Mouse (Mus musculus): ENCODE data around the gene Elf5.

The Elf5 gene

GRCm38 (mm10) chr2:103432695-103433275 is 21.3 kb downstream of the Elf5 start:
- in situ Hi-C loops (cut with MboI, MseI) = no loop called here

DNA sequence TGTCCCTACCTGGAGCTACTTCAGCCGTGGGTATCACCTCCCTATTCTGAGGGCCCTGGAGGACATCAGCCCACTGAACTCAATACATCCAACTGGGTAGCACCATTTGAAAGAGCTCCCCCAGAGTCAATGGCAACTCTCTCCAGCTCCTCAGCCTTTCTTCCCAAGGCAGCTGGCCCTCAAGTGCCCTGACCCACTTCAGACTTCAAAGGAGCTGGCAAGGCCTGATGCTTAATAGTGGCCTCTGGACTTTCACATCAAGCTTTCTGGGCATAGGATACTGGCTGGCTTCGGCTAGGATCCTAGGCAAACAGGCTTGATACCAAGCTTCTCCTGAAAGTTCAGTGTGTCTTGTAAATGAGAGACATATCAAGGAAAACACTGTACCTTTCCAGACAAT is 23.6 kb downstream of the Elf5 start:
- in situ Hi-C loops (cut with MboI, MseI) = no loop called here

DNA sequence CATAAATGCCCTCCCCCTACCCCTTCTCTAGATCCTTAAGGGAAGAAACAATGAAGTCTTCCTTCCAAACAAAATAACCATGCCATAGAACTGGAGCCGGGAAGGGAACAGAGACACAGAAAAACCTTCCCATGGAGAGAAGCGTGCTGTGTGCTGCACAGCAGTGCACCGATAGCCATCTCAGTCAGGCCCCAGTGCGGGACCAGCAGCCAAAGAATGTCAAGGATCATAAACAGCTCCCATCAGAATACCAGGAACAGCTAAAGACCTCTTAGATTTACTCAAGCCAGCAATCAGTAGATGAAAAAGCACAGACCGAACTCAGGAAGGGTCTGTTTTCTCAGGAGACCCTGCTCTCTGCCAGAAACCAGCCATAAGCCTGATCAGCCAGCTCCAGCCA is 25.0 kb downstream of the Elf5 start:
- in situ Hi-C loops (cut with MboI, MseI) = no loop called here

GRCm38 (mm10) chr2:103439071-103439622 is 27.7 kb downstream of the Elf5 start:
- in situ Hi-C loops (cut with MboI, MseI) = no loop called here

GRCm38 (mm10) chr2:103439710-103440109 is 28.2 kb downstream of the Elf5 start:
- in situ Hi-C loops (cut with MboI, MseI) = loop anchor here (10.0 kb wide), 1 partner anchor 555 kb away; no protein-coding TSS in a partner anchor

DNA sequence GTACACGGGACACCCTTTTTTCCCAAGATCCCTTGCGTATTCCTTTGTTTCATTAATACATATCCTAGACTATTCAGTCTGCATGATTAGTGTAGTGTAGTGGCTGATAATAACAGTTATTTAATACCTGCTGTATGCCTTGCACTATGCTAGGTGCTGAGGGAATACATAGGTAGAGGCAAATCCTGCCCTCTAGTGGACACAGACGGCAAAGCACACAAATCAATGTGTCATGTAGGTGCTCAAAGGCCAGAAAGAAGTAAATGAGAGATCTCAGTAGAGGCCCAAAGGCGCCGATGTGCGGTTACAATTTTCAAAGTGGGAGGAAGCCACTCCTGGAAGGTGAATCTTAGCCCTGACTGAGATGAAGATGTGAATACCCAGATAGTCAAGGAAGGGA is 34.3 kb downstream of the Elf5 start:
- in situ Hi-C loops (cut with MboI, MseI) = loop anchor here (10.0 kb wide), 1 partner anchor 549 kb away; no protein-coding TSS in a partner anchor

DNA sequence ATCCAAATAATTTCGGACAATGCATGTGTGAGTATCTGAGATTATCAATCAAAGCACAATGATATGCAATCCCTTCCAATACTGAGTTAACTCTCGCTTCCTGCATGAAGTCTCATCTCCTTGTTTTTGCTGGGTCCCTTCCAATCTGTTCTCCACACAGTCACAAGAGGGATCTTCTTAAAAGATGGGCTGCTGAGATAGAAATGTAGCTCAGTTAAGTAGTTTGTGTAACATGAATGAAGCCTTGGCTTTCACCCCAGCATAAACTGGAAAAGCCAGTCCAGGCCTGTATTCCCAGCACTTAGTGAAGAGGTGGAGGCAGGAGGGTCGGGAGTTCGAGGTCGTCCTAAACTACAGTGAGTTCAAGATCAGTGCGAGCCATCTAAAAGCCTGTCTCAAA is 34.8 kb downstream of the Elf5 start:
- in situ Hi-C loops (cut with MboI, MseI) = loop anchor here (10.0 kb wide), 1 partner anchor 548 kb away; no protein-coding TSS in a partner anchor

DNA sequence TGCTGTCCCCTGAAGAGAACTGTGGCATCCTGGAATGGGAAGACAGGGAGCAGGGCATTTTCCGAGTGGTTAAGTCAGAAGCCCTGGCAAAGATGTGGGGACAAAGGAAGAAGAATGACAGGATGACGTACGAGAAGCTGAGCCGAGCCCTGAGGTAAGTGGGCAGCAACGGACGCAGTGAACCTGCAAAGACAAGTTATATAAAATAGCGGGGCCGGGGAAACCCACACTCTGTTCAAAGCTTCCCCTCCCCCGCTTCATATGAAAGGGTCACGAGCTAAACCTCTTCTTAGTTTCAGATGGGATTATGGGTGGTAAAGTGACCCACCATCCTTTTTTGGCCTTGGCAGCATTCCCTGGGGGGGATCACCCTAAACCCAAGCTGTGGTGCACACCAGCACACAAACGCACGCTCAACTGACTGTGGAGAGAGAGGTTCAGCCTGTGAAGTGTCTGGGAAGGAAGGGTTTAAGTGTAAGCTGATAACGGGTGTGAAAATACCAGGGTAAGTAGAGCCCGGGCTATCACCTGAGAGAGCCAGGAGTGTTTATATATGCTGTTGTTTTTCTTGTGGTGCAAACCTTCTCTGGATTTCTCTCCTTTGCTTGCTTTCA is 37.6 kb downstream of the Elf5 start:
- in situ Hi-C loops (cut with MboI, MseI) = loop anchor here (10.0 kb wide), 1 partner anchor 546 kb away; no protein-coding TSS in a partner anchor

DNA sequence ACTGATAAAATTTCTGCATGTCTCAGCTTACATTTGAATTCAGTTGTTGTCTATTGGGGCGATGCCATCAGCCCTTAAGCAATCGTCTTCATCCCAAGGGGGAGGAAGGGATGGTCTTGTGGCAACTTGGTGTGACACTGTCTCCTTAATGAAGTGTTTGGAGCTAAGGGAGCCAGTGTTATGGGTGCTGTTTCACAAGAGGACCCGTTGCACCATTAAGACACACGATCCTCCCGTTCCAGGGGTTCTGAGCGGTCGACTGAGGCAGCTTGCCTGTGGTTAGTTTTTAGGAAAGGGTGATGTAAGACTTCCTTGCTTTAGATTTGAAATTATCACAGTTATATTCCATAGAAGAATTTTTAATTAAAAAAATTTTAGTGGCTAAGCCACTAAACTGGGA is 38.3 kb downstream of the Elf5 start:
- in situ Hi-C loops (cut with MboI, MseI) = loop anchor here (10.0 kb wide), 1 partner anchor 545 kb away; no protein-coding TSS in a partner anchor

DNA sequence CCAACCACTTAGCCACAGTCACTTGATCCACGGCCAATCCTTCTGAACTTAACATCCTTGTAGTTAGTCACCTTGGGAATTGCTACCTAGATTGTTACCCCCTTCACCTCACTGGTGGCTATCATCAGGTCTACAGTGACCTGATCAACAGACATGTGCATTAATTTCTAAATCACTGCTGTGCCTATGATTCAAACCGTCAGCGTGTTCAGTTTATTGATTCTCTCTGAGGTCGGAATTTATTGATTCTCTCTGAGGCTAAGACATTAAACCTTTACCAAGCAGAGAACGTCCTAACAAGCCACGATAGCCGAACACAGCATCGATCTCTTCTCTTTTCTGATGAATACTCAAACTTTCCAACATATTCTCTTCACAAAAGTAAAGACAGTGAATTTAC is 38.8 kb downstream of the Elf5 start:
- in situ Hi-C loops (cut with MboI, MseI) = no loop called here

GRCm38 (mm10) chr2:103452550-103452949 is 41.1 kb downstream of the Elf5 start:
- in situ Hi-C loops (cut with MboI, MseI) = no loop called here

DNA sequence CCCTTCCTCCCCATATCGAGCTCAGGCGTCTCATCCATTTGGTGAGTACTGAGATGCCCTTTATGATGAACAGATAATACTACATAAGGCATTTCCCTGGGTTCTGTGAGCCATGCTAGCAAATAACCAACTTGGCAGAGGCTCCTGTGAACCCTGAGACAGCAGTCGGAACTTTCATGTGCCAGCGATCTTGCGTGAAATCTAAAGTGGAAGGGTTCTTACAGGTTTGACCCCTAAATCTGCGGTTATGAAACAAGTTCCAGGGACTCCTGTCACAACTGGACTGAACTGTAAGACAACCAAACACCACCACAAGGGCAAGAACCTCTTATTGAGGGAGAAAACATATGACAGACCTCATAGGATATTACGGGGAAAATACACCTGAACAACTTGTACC is 44.3 kb downstream of the Elf5 start:
- in situ Hi-C loops (cut with MboI, MseI) = loop anchor here (5.0 kb wide), 1 partner anchor 92 kb away; no protein-coding TSS in a partner anchor

GRCm38 (mm10) chr2:103456646-103457045 is 45.2 kb downstream of the Elf5 start:
- in situ Hi-C loops (cut with MboI, MseI) = loop anchor here (5.0 kb wide), 1 partner anchor 91 kb away; no protein-coding TSS in a partner anchor

- in situ Hi-C loops (cut with MboI, MseI) = loop anchor here (5.0 kb wide), 1 partner anchor 90 kb away; no protein-coding TSS in a partner anchor
Observed at GRCm38 (mm10) chr2:103457048-103457447, 45.6 kb downstream of the Elf5 start.

- in situ Hi-C loops (cut with MboI, MseI) = loop anchor here (5.0 kb wide), 1 partner anchor 90 kb away; no protein-coding TSS in a partner anchor
Observed at GRCm38 (mm10) chr2:103457628-103458027, 46.1 kb downstream of the Elf5 start.

GRCm38 (mm10) chr2:103459069-103459468 is 47.6 kb downstream of the Elf5 start:
- in situ Hi-C loops (cut with MboI, MseI) = loop anchor here (5.0 kb wide), 1 partner anchor 88 kb away; no protein-coding TSS in a partner anchor

GRCm38 (mm10) chr2:103461210-103461609 is 49.7 kb downstream of the Elf5 start:
- in situ Hi-C loops (cut with MboI, MseI) = no loop called here

GRCm38 (mm10) chr2:103461743-103462142 is 50.3 kb downstream of the Elf5 start:
- in situ Hi-C loops (cut with MboI, MseI) = no loop called here

GRCm38 (mm10) chr2:103462746-103463145 is 51.3 kb downstream of the Elf5 start:
- in situ Hi-C loops (cut with MboI, MseI) = no loop called here

- in situ Hi-C loops (cut with MboI, MseI) = no loop called here
Observed at GRCm38 (mm10) chr2:103464524-103464923, 53.0 kb downstream of the Elf5 start.

- in situ Hi-C loops (cut with MboI, MseI) = no loop called here
Observed at GRCm38 (mm10) chr2:103465429-103465828, 53.9 kb downstream of the Elf5 start.

GRCm38 (mm10) chr2:103466272-103466671 is 54.8 kb downstream of the Elf5 start:
- in situ Hi-C loops (cut with MboI, MseI) = no loop called here

All from T-helper 1 cell (primary cell).